Mouse (Mus musculus): ENCODE results near the gene Adgrf3. TPM values are rescaled to one million over a fixed set of nuclear protein-coding genes. Genes with fewer than 3 reads are reported as not detected.
"Not testable (repeated sequence)": the region's sequence is repeated elsewhere in the genome, so short reads cannot be mapped to it uniquely, and the experiment has no call there.

Adgrf3 gene
- polyA plus RNA-seq, 1 experiment from 2014 or later: 0.28 TPM

GRCm38 (mm10) chr5:30210758-30211157 lies 5.2 kb upstream of the Adgrf3 start:
- H3K4me1 ChIP-seq (ENCODE audit: control insufficient read depth, insufficient read depth, low read length); H3K4me3 ChIP-seq (ENCODE audit: low read length); H3K4me2 ChIP-seq (replicated peaks; ENCODE audit: low read depth, low read length); H3K27me3 ChIP-seq (ENCODE audit: control insufficient read depth, insufficient read depth, low read length); H3K27ac ChIP-seq (ENCODE audit: low read depth, low read length); ATAC-seq (ENCODE audit: low FRiP score, low TSS enrichment); H3K9me3 ChIP-seq (ENCODE audit: control insufficient read depth, low read length); H3K36me3 ChIP-seq (ENCODE audit: control insufficient read depth, insufficient read depth, low read length); H3K9ac ChIP-seq (ENCODE audit: low read depth, low read length): not testable (repeated sequence)
- 94% methylated on average over 5 of the region's 5 CpGs for WGBS

GRCm38 (mm10) chr5:30207276-30207675 lies 1.8 kb upstream of the Adgrf3 start:
- 72% methylated on average over 6 of the region's 6 CpGs for WGBS
- no peak overlapping the region for H3K4me2 ChIP-seq (replicated peaks; ENCODE audit: low read depth, low read length)
- H3K9me3 ChIP-seq (ENCODE audit: control insufficient read depth, low read length): no peaks in the 10 kb centered on the region
- no peak overlapping the region for H3K9ac ChIP-seq (ENCODE audit: low read depth, low read length)
- H3K36me3 ChIP-seq (ENCODE audit: control insufficient read depth, insufficient read depth, low read length): no peaks in the 10 kb centered on the region
- H3K4me1 ChIP-seq (ENCODE audit: control insufficient read depth, insufficient read depth, low read length): 0 out of 2 replicates have a peak, but pooled peaks cover 2% of the 10 kb centered on the region
- H3K27ac ChIP-seq (ENCODE audit: low read depth, low read length): no peak overlapping the region
- H3K27me3 ChIP-seq (ENCODE audit: control insufficient read depth, insufficient read depth, low read length): no peaks in the 10 kb centered on the region
- no peak overlapping the region for H3K4me3 ChIP-seq (ENCODE audit: low read length)
- no peak for ATAC-seq (ENCODE audit: low FRiP score, low TSS enrichment)

GRCm38 (mm10) chr5:30205034-30205433 lies 488 bp downstream of the Adgrf3 start:
- 61% methylated on average over 3 of the region's 3 CpGs for WGBS
- H3K36me3 ChIP-seq (ENCODE audit: control insufficient read depth, insufficient read depth, low read length): no peaks in the 10 kb centered on the region
- no peak overlapping the region for H3K9ac ChIP-seq (ENCODE audit: low read depth, low read length)
- H3K27me3 ChIP-seq (ENCODE audit: control insufficient read depth, insufficient read depth, low read length): no peaks in the 10 kb centered on the region
- H3K4me3 ChIP-seq (ENCODE audit: low read length): no peak overlapping the region
- H3K4me2 ChIP-seq (replicated peaks; ENCODE audit: low read depth, low read length): no peak overlapping the region
- 0 out of 2 replicates have a peak, but pooled peaks cover 2% of the 10 kb centered on the region for H3K4me1 ChIP-seq (ENCODE audit: control insufficient read depth, insufficient read depth, low read length)
- no peaks in the 10 kb centered on the region for H3K9me3 ChIP-seq (ENCODE audit: control insufficient read depth, low read length)
- no peak overlapping the region for H3K27ac ChIP-seq (ENCODE audit: low read depth, low read length)
- no peak for ATAC-seq (ENCODE audit: low FRiP score, low TSS enrichment)

- Histone ChIP-seq H3K9me3 (ENCODE audit: control insufficient read depth, low read length) (no peaks in the 10 kb centered on the region), H3K27me3 (ENCODE audit: control insufficient read depth, insufficient read depth, low read length) (no peaks in the 10 kb centered on the region), H3K4me3 (ENCODE audit: low read length) (no peak overlapping the region), H3K36me3 (ENCODE audit: control insufficient read depth, insufficient read depth, low read length) (no peaks in the 10 kb centered on the region), H3K4me1 (ENCODE audit: control insufficient read depth, insufficient read depth, low read length) (0 out of 2 replicates have a peak, but pooled peaks cover 2% of the 10 kb centered on the region), H3K9ac (ENCODE audit: low read depth, low read length) (no peak overlapping the region), H3K27ac (ENCODE audit: low read depth, low read length) (no peak overlapping the region), H3K4me2 (replicated peaks; ENCODE audit: low read depth, low read length) (no peak overlapping the region)
- ATAC-seq (ENCODE audit: low FRiP score, low TSS enrichment): no peak
- WGBS: 48% methylated on average over 1 of the region's 1 CpGs
Measured at GRCm38 (mm10) chr5:30204441-30204840, 1.1 kb downstream of the Adgrf3 start.

- no peaks in the 10 kb centered on the region for H3K9me3 ChIP-seq (ENCODE audit: control insufficient read depth, low read length)
- H3K4me2 ChIP-seq (replicated peaks; ENCODE audit: low read depth, low read length): no peak overlapping the region
- H3K4me3 ChIP-seq (ENCODE audit: low read length): no peak overlapping the region
- H3K27ac ChIP-seq (ENCODE audit: low read depth, low read length): no peak overlapping the region
- no peaks in the 10 kb centered on the region for H3K27me3 ChIP-seq (ENCODE audit: control insufficient read depth, insufficient read depth, low read length)
- H3K36me3 ChIP-seq (ENCODE audit: control insufficient read depth, insufficient read depth, low read length): no peaks in the 10 kb centered on the region
- H3K9ac ChIP-seq (ENCODE audit: low read depth, low read length): no peak overlapping the region
- H3K4me1 ChIP-seq (ENCODE audit: control insufficient read depth, insufficient read depth, low read length): 0 out of 2 replicates have a peak, but pooled peaks cover 3% of the 10 kb centered on the region
- ATAC-seq (ENCODE audit: low FRiP score, low TSS enrichment): no peak
- WGBS: 81% methylated on average over 10 of the region's 10 CpGs
Measured at GRCm38 (mm10) chr5:30203216-30203885, 2.2 kb downstream of the Adgrf3 start.

GRCm38 (mm10) chr5:30202221-30202620 lies 3.3 kb downstream of the Adgrf3 start:
- no peak overlapping the region for H3K4me2 ChIP-seq (replicated peaks; ENCODE audit: low read depth, low read length)
- no peaks in the 10 kb centered on the region for H3K36me3 ChIP-seq (ENCODE audit: control insufficient read depth, insufficient read depth, low read length)
- 0 out of 2 replicates have a peak, but pooled peaks cover 4% of the 10 kb centered on the region for H3K4me1 ChIP-seq (ENCODE audit: control insufficient read depth, insufficient read depth, low read length)
- 85% methylated on average over 7 of the region's 7 CpGs for WGBS
- H3K27me3 ChIP-seq (ENCODE audit: control insufficient read depth, insufficient read depth, low read length): no peaks in the 10 kb centered on the region
- H3K9me3 ChIP-seq (ENCODE audit: control insufficient read depth, low read length): no peaks in the 10 kb centered on the region
- H3K4me3 ChIP-seq (ENCODE audit: low read length): no peak overlapping the region
- no peak overlapping the region for H3K27ac ChIP-seq (ENCODE audit: low read depth, low read length)
- H3K9ac ChIP-seq (ENCODE audit: low read depth, low read length): no peak overlapping the region
- ATAC-seq (ENCODE audit: low FRiP score, low TSS enrichment): no peak

GRCm38 (mm10) chr5:30201521-30201920 lies 4.0 kb downstream of the Adgrf3 start:
- Histone ChIP-seq H3K27me3 (ENCODE audit: control insufficient read depth, insufficient read depth, low read length) (no peaks in the 10 kb centered on the region; the same call in 1 of the 2 replicates), H3K4me3 (ENCODE audit: low read length) (no peak overlapping the region), H3K9me3 (ENCODE audit: control insufficient read depth, low read length) (no peaks in the 10 kb centered on the region), H3K9ac (ENCODE audit: low read depth, low read length) (no peak overlapping the region), H3K36me3 (ENCODE audit: control insufficient read depth, insufficient read depth, low read length) (no peaks in the 10 kb centered on the region), H3K27ac (ENCODE audit: low read depth, low read length) (no peak overlapping the region), H3K4me2 (replicated peaks; ENCODE audit: low read depth, low read length) (no peak overlapping the region), H3K4me1 (ENCODE audit: control insufficient read depth, insufficient read depth, low read length) (0 out of 2 replicates have a peak, but pooled peaks cover 4% of the 10 kb centered on the region)
- 51% methylated on average over 5 of the region's 5 CpGs for WGBS
- ATAC-seq (ENCODE audit: low FRiP score, low TSS enrichment): no peak

GRCm38 (mm10) chr5:30198257-30198656 lies 7.3 kb downstream of the Adgrf3 start:
- Histone ChIP-seq H3K4me1 (ENCODE audit: control insufficient read depth, insufficient read depth, low read length) (0 out of 2 replicates have a peak, but pooled peaks cover 2% of the 10 kb centered on the region), H3K9me3 (ENCODE audit: control insufficient read depth, low read length) (no peaks in the 10 kb centered on the region), H3K4me3 (ENCODE audit: low read length) (no peak overlapping the region), H3K36me3 (ENCODE audit: control insufficient read depth, insufficient read depth, low read length) (no peaks in the 10 kb centered on the region), H3K4me2 (replicated peaks; ENCODE audit: low read depth, low read length) (no peak overlapping the region), H3K27me3 (ENCODE audit: control insufficient read depth, insufficient read depth, low read length) (no peaks in the 10 kb centered on the region; the same call in 1 of the 2 replicates), H3K27ac (ENCODE audit: low read depth, low read length) (no peak overlapping the region), H3K9ac (ENCODE audit: low read depth, low read length) (no peak overlapping the region)
- 74% methylated on average over 7 of the region's 7 CpGs for WGBS
- no peak for ATAC-seq (ENCODE audit: low FRiP score, low TSS enrichment)

- H3K9me3 ChIP-seq (ENCODE audit: control insufficient read depth, low read length): no peaks in the 10 kb centered on the region
- no peak overlapping the region for H3K27ac ChIP-seq (ENCODE audit: low read depth, low read length)
- 0 out of 2 replicates have a peak, but pooled peaks cover 2% of the 10 kb centered on the region for H3K4me1 ChIP-seq (ENCODE audit: control insufficient read depth, insufficient read depth, low read length)
- no peak overlapping the region for H3K4me3 ChIP-seq (ENCODE audit: low read length)
- no peak overlapping the region for H3K4me2 ChIP-seq (replicated peaks; ENCODE audit: low read depth, low read length)
- ATAC-seq (ENCODE audit: low FRiP score, low TSS enrichment): no peak
- H3K9ac ChIP-seq (ENCODE audit: low read depth, low read length): no peak overlapping the region
- H3K27me3 ChIP-seq (ENCODE audit: control insufficient read depth, insufficient read depth, low read length): no peaks in the 10 kb centered on the region; the same call in 1 of the 2 replicates
- no peaks in the 10 kb centered on the region for H3K36me3 ChIP-seq (ENCODE audit: control insufficient read depth, insufficient read depth, low read length)
- WGBS: 88% methylated on average over 5 of the region's 5 CpGs
Measured at GRCm38 (mm10) chr5:30195340-30195739, 10.2 kb downstream of the Adgrf3 start.

All from kidney, embryonic 14.5 days (tissue).